Mouse (Mus musculus): ENCODE measurements around the gene Ttc21b. TPM values are rescaled to one million over a fixed set of nuclear protein-coding genes. Genes with fewer than 3 reads are reported as not detected.

The Ttc21b gene
- polyA plus RNA-seq, 1 experiment from 2014 or later: 11.0 TPM

DNA sequence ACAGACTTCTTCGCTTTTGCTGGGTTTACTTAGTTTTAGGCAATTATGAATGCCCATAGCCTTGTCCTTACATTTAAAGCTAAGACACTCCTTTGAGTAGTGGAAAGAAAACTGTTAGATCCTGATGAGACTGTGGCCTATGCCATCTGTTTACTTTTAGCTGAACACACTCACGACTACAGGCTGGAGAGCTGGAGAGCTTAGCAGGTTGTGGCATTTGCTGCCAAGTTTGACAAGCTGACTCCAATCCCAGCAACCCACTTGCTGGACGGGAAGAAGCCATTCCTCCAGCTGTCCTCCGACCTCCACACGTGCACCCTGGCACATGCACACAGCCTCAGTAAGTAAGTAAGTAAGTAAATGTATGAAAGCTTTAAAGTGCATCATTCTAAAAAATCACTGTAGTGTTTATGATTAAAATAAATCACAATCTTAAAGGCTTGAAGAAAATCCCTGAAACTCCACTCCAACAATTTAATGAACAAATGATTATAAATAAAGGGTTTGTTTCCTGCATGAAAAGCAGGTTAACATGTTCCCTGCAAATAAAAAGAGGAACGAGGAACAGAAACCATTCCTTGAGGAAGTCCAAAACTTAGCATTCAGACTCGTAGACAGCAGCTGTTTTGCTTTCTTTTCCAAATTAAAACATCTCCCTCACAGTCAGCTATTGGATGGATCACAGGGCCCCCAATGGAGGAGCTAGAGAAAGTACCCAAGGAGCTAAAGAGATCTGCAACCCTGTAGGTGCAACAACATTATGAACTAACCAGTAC is 98.1 kb downstream of the Ttc21b start:
- no peaks in the 10 kb centered on the region for H3K36me3 ChIP-seq
- H3K9ac ChIP-seq: no peak overlapping the region
- no peak for ATAC-seq (ENCODE audit: low FRiP score, low read depth)
- H3K4me3 ChIP-seq: no peak overlapping the region
- WGBS: 63% methylated on average over 7 of the region's 7 CpGs
- no peak overlapping the region for H3K4me2 ChIP-seq
- no peak overlapping the region for H3K27ac ChIP-seq (replicated peaks)
- H3K27me3 ChIP-seq: no peaks in the 10 kb centered on the region
- H3K4me1 ChIP-seq (replicated peaks): 0 out of 2 replicates have a peak, but pooled peaks cover 3% of the 10 kb centered on the region
- H3K9me3 ChIP-seq: no peaks in the 10 kb centered on the region

GRCm38 (mm10) chr2:66151436-66151835 is 105.0 kb downstream of the Ttc21b start:
- Histone ChIP-seq H3K27me3 (no peaks in the 10 kb centered on the region), H3K4me1 (replicated peaks) (no peaks in the 10 kb centered on the region), H3K4me2 (no peak overlapping the region), H3K9ac (no peak overlapping the region), H3K36me3 (no peaks in the 10 kb centered on the region), H3K9me3 (no peaks in the 10 kb centered on the region), H3K4me3 (no peak overlapping the region), H3K27ac (replicated peaks) (no peak overlapping the region)
- ATAC-seq (ENCODE audit: low FRiP score, low read depth): no peak
- 71% methylated on average over 2 of the region's 2 CpGs for WGBS

GRCm38 (mm10) chr2:66150531-66150930 is 105.9 kb downstream of the Ttc21b start:
- Histone ChIP-seq H3K27me3 (no peaks in the 10 kb centered on the region), H3K9ac (no peak overlapping the region), H3K4me1 (replicated peaks) (no peaks in the 10 kb centered on the region), H3K4me2 (no peak overlapping the region), H3K4me3 (no peak overlapping the region), H3K9me3 (no peaks in the 10 kb centered on the region), H3K27ac (replicated peaks) (no peak overlapping the region), H3K36me3 (no peaks in the 10 kb centered on the region)
- ATAC-seq (ENCODE audit: low FRiP score, low read depth): no peak
- WGBS: 78% methylated on average over 3 of the region's 3 CpGs

GRCm38 (mm10) chr2:66148654-66149230 is 107.7 kb downstream of the Ttc21b start:
- no peak overlapping the region for H3K4me2 ChIP-seq
- WGBS: 84% methylated on average over 10 of the region's 10 CpGs
- H3K4me3 ChIP-seq: no peak overlapping the region
- H3K4me1 ChIP-seq (replicated peaks): no peaks in the 10 kb centered on the region
- no peaks in the 10 kb centered on the region for H3K27me3 ChIP-seq
- no peaks in the 10 kb centered on the region for H3K36me3 ChIP-seq
- H3K9ac ChIP-seq: no peak overlapping the region
- no peak for ATAC-seq (ENCODE audit: low FRiP score, low read depth)
- H3K9me3 ChIP-seq: no peaks in the 10 kb centered on the region
- no peak overlapping the region for H3K27ac ChIP-seq (replicated peaks)

GRCm38 (mm10) chr2:66146473-66146872 is 109.9 kb downstream of the Ttc21b start:
- no peak overlapping the region for H3K27ac ChIP-seq (replicated peaks)
- H3K27me3 ChIP-seq: no peaks in the 10 kb centered on the region
- ATAC-seq (ENCODE audit: low FRiP score, low read depth): no peak
- WGBS: 47% methylated on average over 4 of the region's 4 CpGs
- no peak overlapping the region for H3K9ac ChIP-seq
- no peak overlapping the region for H3K4me3 ChIP-seq
- H3K9me3 ChIP-seq: no peaks in the 10 kb centered on the region
- no peaks in the 10 kb centered on the region for H3K36me3 ChIP-seq
- no peak overlapping the region for H3K4me2 ChIP-seq
- no peaks in the 10 kb centered on the region for H3K4me1 ChIP-seq (replicated peaks)

DNA sequence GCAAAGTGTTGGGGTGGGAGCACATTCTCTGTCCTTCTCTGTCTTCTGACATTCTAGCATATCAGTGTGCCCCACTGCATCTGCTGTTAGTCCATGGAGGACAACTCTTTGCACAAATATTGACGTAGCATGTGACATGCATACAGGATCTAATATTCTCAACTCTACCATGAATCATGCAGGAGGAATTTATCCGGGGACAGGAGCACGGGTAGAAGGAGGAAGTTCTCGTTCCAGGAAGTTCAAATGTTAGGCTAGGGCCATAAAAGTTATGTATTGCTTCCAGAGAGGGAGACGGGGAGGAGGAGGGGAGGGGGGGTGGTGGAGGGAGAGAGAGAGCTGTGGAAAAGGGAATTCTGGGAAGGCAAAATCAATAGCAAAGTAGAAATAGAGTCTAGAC is 111.6 kb downstream of the Ttc21b start:
- ATAC-seq (ENCODE audit: low FRiP score, low read depth): no peak
- Histone ChIP-seq H3K9me3 (no peaks in the 10 kb centered on the region), H3K27me3 (no peaks in the 10 kb centered on the region), H3K27ac (replicated peaks) (no peak overlapping the region), H3K36me3 (no peaks in the 10 kb centered on the region), H3K4me1 (replicated peaks) (no peaks in the 10 kb centered on the region), H3K9ac (no peak overlapping the region), H3K4me3 (no peak overlapping the region), H3K4me2 (no peak overlapping the region)
- 66% methylated on average over 5 of the region's 5 CpGs for WGBS

GRCm38 (mm10) chr2:66143284-66143683 is 113.1 kb downstream of the Ttc21b start:
- no peak overlapping the region for H3K4me3 ChIP-seq
- no peak overlapping the region for H3K9ac ChIP-seq
- WGBS: 92% methylated on average over 4 of the region's 4 CpGs
- no peaks in the 10 kb centered on the region for H3K27me3 ChIP-seq
- no peak for ATAC-seq (ENCODE audit: low FRiP score, low read depth)
- no peaks in the 10 kb centered on the region for H3K9me3 ChIP-seq
- H3K27ac ChIP-seq (replicated peaks): no peak overlapping the region
- no peaks in the 10 kb centered on the region for H3K4me1 ChIP-seq (replicated peaks)
- H3K4me2 ChIP-seq: no peak overlapping the region
- no peaks in the 10 kb centered on the region for H3K36me3 ChIP-seq

DNA sequence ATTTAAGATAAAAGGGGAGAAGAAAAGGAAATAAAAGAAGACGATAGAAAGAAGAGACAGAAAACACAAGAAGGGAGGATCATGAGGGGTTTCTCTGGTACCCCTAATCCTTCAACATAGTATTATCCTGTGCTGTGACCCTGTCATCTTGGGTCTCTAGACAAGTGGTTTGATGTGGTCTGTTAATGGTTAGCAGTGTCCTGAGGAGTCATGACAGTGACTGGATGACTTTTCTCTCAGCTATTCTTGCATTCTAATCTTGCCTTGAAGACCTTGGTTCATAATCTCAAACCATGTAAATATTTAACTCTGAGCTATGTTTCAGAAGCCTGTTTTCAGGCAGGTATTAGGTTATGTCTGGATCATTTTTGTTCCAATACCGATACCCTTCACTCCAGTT is 113.7 kb downstream of the Ttc21b start:
- no peak overlapping the region for H3K4me2 ChIP-seq
- no peak for ATAC-seq (ENCODE audit: low FRiP score, low read depth)
- H3K9ac ChIP-seq: no peak overlapping the region
- H3K27me3 ChIP-seq: no peaks in the 10 kb centered on the region
- no peak overlapping the region for H3K4me3 ChIP-seq
- no peaks in the 10 kb centered on the region for H3K36me3 ChIP-seq
- WGBS: 90% methylated on average over 2 of the region's 2 CpGs
- no peaks in the 10 kb centered on the region for H3K9me3 ChIP-seq
- no peaks in the 10 kb centered on the region for H3K4me1 ChIP-seq (replicated peaks)
- no peak overlapping the region for H3K27ac ChIP-seq (replicated peaks)

- Histone ChIP-seq H3K27ac (replicated peaks) (no peak overlapping the region), H3K36me3 (no peaks in the 10 kb centered on the region), H3K4me2 (no peak overlapping the region), H3K4me3 (no peak overlapping the region), H3K4me1 (replicated peaks) (no peaks in the 10 kb centered on the region), H3K27me3 (no peaks in the 10 kb centered on the region), H3K9ac (no peak overlapping the region), H3K9me3 (no peaks in the 10 kb centered on the region)
- ATAC-seq (ENCODE audit: low FRiP score, low read depth): no peak
- 92% methylated on average over 2 of the region's 2 CpGs for WGBS
These were observed 114.1 kb downstream of the Ttc21b start for GRCm38 (mm10) chr2:66142268-66142667.

GRCm38 (mm10) chr2:66140246-66140645 is 116.2 kb downstream of the Ttc21b start:
- Histone ChIP-seq H3K27ac (replicated peaks) (no peak overlapping the region), H3K36me3 (no peaks in the 10 kb centered on the region), H3K27me3 (no peaks in the 10 kb centered on the region), H3K4me3 (no peak overlapping the region), H3K9ac (no peak overlapping the region), H3K9me3 (no peaks in the 10 kb centered on the region), H3K4me1 (replicated peaks) (no peaks in the 10 kb centered on the region), H3K4me2 (no peak overlapping the region)
- ATAC-seq (ENCODE audit: low FRiP score, low read depth): no peak
- 73% methylated on average over 4 of the region's 4 CpGs for WGBS

All from hindbrain, embryonic 15.5 days (tissue).